Mouse (Mus musculus) ovary, postnatal 14 days (tissue): ENCODE data around the gene Diablo.
"Not testable (repeated sequence)": the region's sequence is repeated elsewhere in the genome, so short reads cannot be mapped to it uniquely, and the experiment has no call there.

Experiments
- DNase-seq: peaks from one replicate; pipeline ENCODE4 v3.0.0; 2022; ENCODE audit warnings: low spot score

The Diablo gene

DNA sequence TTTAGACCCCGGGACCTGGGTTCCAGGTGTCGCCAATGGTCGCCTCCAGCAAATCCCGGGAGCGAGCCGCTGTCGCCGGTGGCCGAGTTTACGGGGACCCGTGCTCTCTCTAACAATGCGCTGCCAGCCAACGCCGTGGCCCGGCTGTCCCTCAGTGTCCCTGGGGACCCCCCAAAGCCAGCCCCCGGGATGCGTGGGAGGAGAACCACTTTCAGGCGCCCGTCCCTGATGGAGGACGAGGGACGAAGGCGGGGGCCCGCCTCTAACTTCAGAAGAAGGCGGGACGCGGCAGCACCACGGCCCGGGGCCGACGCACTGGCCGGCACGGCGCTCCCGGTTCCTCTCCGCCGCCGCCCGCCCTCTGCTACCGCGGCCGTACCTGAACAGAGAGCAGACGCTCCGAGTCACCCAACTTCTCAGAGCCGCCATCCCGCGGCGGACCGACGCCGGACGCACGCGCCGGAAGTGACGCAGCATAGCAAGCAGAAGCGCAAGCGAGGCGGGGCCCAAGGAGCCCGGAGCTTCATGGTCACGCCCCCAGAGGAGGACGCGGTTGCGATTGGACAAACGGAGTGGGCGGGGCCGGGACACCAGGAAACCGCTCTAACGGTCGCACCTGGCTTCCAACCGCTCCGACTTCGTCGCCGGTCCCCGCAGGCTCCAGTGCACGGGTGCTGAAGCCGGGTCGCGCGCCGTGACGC lies at the start of gene Diablo:
Gene Diablo (minus strand): TSS at position 485 of the 701 bp plus-strand sequence.
- DNase-seq: peak; percentile 96

- DNase-seq: no peak
Observed at GRCm38 (mm10) chr5:123573362-123573761, 49.4 kb upstream of the Diablo start.

- DNase-seq: peak; percentile 97
Observed at GRCm38 (mm10) chr5:123572357-123573186, 48.6 kb upstream of the Diablo start, which contains the start of gene Vps33a. Vps33a (minus strand) TSS chr5:123573038.

DNA sequence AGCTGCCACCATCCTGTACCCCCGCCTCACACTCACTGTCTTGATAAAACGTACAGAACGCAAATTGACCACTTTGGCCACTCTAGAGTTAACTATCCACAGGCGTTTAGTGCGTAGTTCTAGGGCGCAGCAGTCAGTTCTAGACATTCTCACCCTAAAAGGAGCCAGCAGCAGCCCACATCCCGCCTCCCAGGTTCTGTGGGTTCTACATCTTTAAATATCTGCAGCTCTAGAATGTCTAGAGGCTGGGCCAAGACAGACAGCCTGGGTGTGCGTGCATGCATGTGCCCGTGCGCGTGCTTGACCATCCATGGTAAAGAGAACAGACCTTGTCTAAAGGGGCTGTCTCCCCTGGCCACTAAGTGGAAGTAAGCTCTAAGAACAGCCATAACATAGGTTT lies 37.2 kb upstream of the Diablo start:
- DNase-seq: no peak

- no peak for DNase-seq
Observed at GRCm38 (mm10) chr5:123559588-123559987, 35.6 kb upstream of the Diablo start.

GRCm38 (mm10) chr5:123556451-123556850 lies 32.5 kb upstream of the Diablo start:
- DNase-seq: no peak

DNA sequence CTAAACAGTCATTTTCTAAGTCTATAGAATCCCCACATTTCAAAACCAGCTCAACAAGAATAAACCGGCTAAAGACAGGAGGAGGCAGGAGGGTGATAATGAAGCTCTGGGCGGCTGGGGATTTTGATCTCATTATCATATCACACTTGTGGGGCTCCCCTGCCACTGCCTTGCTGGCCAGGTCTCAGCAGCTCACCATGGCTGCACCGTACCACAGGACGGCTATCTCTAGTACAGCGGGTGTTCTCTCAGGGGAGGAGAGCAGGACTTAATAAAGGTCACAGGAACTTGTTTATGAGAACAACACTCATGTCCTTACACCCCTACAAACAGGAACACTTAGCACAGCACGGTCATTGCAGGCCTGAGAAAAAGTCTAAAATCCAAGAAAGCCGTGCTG lies 31.7 kb upstream of the Diablo start:
- no peak for DNase-seq

DNA sequence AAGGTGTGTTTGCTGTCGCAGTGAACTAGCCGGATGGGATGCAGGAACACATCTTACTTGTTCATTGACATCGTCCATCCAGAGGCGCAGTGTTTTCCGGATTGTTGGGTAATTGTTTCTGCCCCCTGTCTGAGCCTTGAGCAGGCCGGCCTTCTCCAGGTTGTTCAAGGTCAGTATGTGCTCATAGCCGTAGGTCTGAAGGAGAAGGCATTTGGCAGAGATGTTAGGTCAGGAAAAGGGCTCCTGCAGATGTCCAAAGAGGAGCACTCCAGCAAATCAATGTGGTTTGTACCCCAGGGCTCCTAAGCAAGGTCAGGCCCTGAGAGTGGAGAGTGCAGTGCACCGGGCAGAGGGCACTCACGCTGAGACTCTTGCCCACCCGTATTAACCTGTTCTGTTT lies 9.8 kb upstream of the Diablo start:
- no peak for DNase-seq

- DNase-seq: no peak
Observed at GRCm38 (mm10) chr5:123530056-123530455, 6.1 kb upstream of the Diablo start.

GRCm38 (mm10) chr5:123528641-123529040 lies 4.7 kb upstream of the Diablo start:
- no peak for DNase-seq

DNA sequence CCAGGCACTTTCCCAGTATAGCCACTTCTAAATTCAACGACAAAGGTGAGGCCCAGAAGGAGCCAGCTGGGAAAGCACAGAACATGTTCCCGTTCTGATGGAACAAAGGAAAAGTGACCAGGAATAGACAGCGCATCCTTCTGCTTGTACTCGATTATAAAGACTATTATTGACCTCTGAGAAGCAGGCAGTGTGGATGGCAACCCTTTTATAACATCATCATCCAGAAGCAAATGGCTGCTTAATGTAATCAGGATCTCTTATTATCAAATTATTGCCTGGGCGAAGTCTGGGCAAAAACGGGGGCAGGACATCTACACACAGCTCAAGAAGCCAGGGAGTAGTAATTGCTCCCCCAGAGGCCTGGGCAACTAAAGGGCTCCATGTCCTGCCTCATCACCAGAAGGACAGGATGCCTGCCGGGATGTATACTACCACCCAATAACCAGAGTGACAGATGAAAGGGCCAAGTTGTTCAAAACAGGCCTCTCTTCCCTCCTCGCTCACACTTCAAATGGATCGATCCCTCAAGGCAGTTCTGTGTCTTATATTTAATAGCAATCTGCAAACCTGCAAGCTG lies 2.0 kb upstream of the Diablo start:
- DNase-seq: no peak

- no peak for DNase-seq
Observed at GRCm38 (mm10) chr5:123525281-123525680, 1.3 kb upstream of the Diablo start, which contains the start of gene Gm49027. Gm49027 (minus strand) TSS chr5:123525488.

DNA sequence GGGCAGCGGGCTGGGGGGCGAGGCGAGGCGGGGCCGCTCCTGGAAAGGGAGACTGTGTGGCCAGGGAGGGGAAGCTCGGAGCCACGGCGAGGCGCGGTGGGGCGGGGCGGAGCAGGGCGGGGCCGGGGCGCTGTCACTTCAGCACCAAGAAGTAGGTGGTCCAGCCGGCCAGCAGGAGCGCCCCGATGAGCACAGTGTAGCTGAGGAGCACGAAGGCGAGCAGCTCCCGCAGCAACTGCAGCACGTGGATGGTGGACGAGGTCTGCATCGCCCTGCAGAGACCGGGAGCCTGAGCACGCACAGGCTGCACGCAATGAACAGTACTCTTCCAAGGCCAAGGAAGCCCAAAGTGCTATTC lies 396 bp upstream of the Diablo start:
- DNase-seq: no peak

GRCm38 (mm10) chr5:123522166-123522565 lies 1.8 kb downstream of the Diablo start:
- DNase-seq: no peak

GRCm38 (mm10) chr5:123521621-123522020 lies 2.4 kb downstream of the Diablo start:
- no peak for DNase-seq

- no peak for DNase-seq
Observed at GRCm38 (mm10) chr5:123520666-123521065, 3.3 kb downstream of the Diablo start.

- no peak for DNase-seq
Observed at GRCm38 (mm10) chr5:123514871-123515270, 9.1 kb downstream of the Diablo start.

- DNase-seq: no peak
Observed at GRCm38 (mm10) chr5:123512102-123512501, 11.9 kb downstream of the Diablo start.

- not testable (repeated sequence) for DNase-seq
Observed at GRCm38 (mm10) chr5:123511426-123511825, 12.6 kb downstream of the Diablo start.

DNA sequence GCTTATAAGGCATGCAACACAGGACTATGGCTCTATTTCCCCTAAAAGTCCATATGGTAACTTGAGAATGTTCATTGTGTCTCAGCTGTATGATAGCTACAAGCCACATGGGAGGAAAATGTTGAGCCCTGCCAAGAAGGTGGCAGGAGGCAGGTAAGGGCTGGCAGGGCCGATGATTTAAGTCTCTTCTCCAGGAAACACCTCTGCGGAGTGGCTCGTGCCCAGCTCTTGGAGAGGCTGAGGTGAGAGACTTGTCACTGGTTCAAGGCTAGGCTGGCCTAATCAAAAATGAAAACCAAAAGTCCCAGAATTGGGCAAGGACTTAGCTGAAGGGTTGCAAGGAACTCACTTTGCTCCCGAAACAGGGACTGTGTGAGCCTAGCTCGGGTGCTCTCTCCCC lies 13.8 kb downstream of the Diablo start, which contains the start of gene B3gnt4:
Gene B3gnt4 (plus strand): TSS at position 301 of the 400 bp plus-strand sequence.
- no peak for DNase-seq

GRCm38 (mm10) chr5:123508921-123509320 lies 15.1 kb downstream of the Diablo start:
- no peak for DNase-seq

DNA sequence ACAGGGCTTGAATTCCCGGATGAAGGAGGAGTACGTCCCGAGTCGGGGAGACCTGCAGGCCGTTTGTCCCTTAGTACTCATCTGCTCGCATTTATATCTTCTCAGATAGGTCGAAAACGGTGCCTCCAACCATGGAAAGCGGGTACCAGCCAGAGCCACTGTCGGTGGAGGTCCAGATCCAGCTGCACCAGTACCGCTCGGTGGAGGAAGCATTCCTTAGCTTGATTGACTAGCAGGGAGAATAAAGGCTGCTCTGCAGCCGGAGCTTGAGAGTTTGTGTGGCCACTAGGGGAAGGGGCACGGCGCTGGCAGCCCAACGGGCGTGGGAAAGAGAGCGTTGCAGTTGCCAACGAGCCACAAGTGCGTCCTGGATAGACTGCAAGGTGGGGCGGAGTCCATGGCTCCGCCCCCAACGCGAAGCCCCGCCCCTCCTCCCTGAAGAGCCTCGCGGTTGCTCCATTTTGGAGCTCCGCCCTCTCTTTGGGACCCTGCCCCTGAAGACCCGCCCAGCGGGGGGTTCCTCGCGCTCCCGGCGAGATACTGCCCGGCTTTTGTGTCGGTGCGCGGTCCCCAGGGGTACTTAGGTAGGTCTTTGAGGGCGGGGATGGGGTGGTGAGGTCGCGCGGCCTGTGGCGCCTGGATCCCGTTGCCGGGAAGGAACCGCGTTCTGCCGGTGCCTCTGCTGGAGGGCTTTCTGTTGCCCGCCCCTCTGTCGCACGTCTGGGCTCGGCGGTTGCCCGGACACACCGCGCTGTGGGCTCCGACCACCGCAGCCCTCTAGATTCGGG lies 15.8 kb downstream of the Diablo start:
- DNase-seq: peak; percentile 75
